Mouse (Mus musculus) lung, postnatal 0 days (tissue): ENCODE measurements at regions not wholly inside any gene's neighbourhood (a gene's known extent, or its start where the extent isn't known, plus 50 kb on each side); places are given as distances from the start of the nearest gene placed in this dataset.

ENCODE experiments used
- CTCF ChIP-seq: IDR thresholded peaks from 2 replicates; pipeline ENCODE4 v1.5.1; 2016; ENCODE audit warnings: antibody characterized with exemption, mild to moderate bottlenecking
- EP300 ChIP-seq: IDR thresholded peaks from 2 replicates; pipeline ENCODE4 v1.6.1; 2016; ENCODE audit warnings: antibody characterized with exemption, mild to moderate bottlenecking, control low read depth

DNA sequence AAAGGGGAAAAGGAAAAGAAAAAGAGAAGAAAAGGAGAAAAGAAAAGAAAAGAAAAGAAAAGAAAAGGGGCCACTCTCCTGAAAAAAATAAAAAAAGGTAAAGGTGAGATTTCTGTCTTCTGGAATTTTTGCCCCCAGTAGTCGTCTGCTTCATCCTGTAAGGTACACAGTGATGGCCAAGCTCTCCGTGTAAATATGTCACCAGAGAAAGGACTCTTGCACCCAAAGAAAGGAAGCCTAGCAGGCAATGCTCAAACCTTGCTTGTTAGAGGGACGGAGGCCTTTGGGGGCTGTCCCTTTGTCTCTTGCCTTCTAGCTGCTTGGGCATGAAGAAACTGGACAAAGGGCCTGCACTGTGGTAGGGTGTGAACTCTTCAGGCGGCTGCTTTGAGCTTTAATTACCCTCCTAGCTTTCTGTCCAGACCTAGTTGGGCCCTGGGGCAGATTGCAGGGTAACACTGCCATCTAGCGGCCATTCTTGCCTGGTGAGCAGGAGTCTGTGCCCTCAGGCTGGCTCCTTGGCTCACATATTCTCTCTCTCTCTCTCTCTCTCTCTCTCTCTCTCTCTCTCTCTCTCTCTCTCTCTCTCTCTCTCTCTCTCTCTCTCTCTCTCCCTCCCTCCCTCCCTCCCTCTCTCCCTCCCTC is 367.7 kb upstream of the Vrk2 start:
- TF ChIP-seq CTCF (peak; percentile 83), EP300 (no peak)
